Mouse (Mus musculus) heart, postnatal 0 days (tissue): Measurements from ENCODE around the gene Vamp3. TPM values are rescaled to one million over a fixed set of nuclear protein-coding genes. Genes with fewer than 3 reads are reported as not detected.

Experiments
- ATAC-seq: fragments of 200-750 bp; cut with Nextera tagmentation; 2 replicates; pipeline ENCODE4 v1.8.0; 2017; ENCODE audit warnings: low read depth, moderate number of reproducible peaks, moderate library complexity; ENCODE audit not compliant: insufficient read depth
- DNase-seq: peaks from one replicate; pipeline ENCODE4 v3.0.0-alpha.2; 2016; ENCODE audit warnings: low spot score
- H3K27ac ChIP-seq: fragments of 300-500 bp; sonication (generic); 2 replicates; pipeline ENCODE4 v1.5.1; 2014; ENCODE audit warnings: low read depth, mild to moderate bottlenecking
- H3K27me3 ChIP-seq: fragments of 300-500 bp; sonication (generic); 2 replicates; pipeline ENCODE4 v1.6.1; 2014; ENCODE audit warnings: low read length, mixed read lengths; ENCODE audit not compliant: control insufficient read depth, insufficient read depth
- H3K36me3 ChIP-seq: fragments of 300-500 bp; sonication (generic); replicated peaks from 2 replicates; pipeline ENCODE4 v1.6.1; 2014; ENCODE audit warnings: low read length, mixed read lengths; ENCODE audit not compliant: control insufficient read depth, insufficient read depth
- H3K4me1 ChIP-seq: fragments of 300-500 bp; sonication (generic); 2 replicates; pipeline ENCODE4 v1.6.1; 2014; ENCODE audit warnings: antibody characterized with exemption; ENCODE audit not compliant: control insufficient read depth, insufficient read depth
- H3K4me2 ChIP-seq: fragments of 300-500 bp; sonication (generic); 2 replicates; pipeline ENCODE4 v1.6.1; 2014; ENCODE audit warnings: low read depth, mild to moderate bottlenecking, low read length, moderate library complexity
- H3K4me3 ChIP-seq: fragments of 300-500 bp; sonication (generic); 2 replicates; pipeline ENCODE4 v1.5.1; 2014; ENCODE audit warnings: low read depth, low read length
- H3K9ac ChIP-seq: fragments of 300-500 bp; sonication (generic); replicated peaks from 2 replicates; pipeline ENCODE4 v1.6.1; 2014; ENCODE audit warnings: low read depth, low read length, mixed read lengths
- H3K9me3 ChIP-seq: fragments of 300-500 bp; sonication (generic); replicated peaks from 2 replicates; pipeline ENCODE4 v1.6.1; 2016; ENCODE audit warnings: low read length; ENCODE audit not compliant: control insufficient read depth
- CTCF ChIP-seq: IDR thresholded peaks from 2 replicates; pipeline ENCODE4 v1.5.1; 2016; ENCODE audit warnings: antibody characterized with exemption, control low read depth, low read depth
- EP300 ChIP-seq: IDR thresholded peaks from 2 replicates; pipeline ENCODE4 v1.6.1; 2016; ENCODE audit warnings: antibody characterized with exemption, low read depth
- WGBS: fragments of 180-500 bp; shearing (Covaris S2); extraction: QIAGEN DNeasy Blood & Tissue Kit; methylation state at CpG from one replicate; pipeline ENCODE4 v1.1.7; 2014; 5-methylcytosine and 5-hydroxymethylcytosine counted together
- polyA plus RNA-seq: library from polyadenylated mRNA; unstranded; fragments of >200 nt; fragmentation: Nextera tagmentation; extraction: Ambion mirVana; gene quantifications from 2 replicates; pipeline ENCODE4 v1.2.1, GENCODE M21; 2015
- total RNA-seq: library from RNA; depleted of rRNA; stranded (reverse); fragments of >200 nt; gene quantifications from 2 replicates; pipeline ENCODE4 v1.2.3, GENCODE M21; 2014; ENCODE audit warnings: low replicate concordance; rRNA removed

Vamp3 gene
- total and polyA plus RNA-seq, 2 experiments from 2014 or later, result 75.8 to 82.3 TPM

DNA sequence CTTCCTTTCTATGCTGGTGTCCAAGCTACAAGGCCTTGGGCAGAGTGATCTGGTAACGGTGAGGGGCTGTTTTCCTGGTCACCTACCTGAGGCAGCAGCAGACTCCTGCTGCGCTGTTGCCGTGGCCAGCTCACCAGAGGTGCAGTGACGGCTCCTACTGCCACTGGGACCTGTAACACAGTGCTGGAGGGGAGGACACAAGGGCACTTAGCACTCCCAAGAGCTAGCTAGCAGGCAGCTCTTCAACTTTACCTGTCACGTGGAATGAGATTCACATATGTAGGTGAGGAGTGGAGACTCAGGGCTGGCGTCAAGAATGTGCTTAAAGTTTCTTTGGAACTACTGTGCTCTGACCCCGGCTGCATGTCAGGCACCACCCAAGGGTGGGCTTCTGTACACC lies 47.4 kb downstream of the Vamp3 start:
- H3K4me3 ChIP-seq, result no peak overlapping the region
- WGBS, result 83% methylated on average over 7 of the region's 7 CpGs
- no peak overlapping the region for H3K9ac ChIP-seq
- no peaks in the 10 kb centered on the region for H3K4me1 ChIP-seq
- peaks cover 36% of the 10 kb centered on the region for H3K36me3 ChIP-seq
- H3K9me3 ChIP-seq, result no peaks in the 10 kb centered on the region
- DNase-seq, result no peak
- ATAC-seq, result no peak
- no peak overlapping the region for H3K27ac ChIP-seq
- H3K4me2 ChIP-seq, result no peak overlapping the region
- no peaks in the 10 kb centered on the region for H3K27me3 ChIP-seq
- TF ChIP-seq CTCF (no peak), EP300 (no peak)

DNA sequence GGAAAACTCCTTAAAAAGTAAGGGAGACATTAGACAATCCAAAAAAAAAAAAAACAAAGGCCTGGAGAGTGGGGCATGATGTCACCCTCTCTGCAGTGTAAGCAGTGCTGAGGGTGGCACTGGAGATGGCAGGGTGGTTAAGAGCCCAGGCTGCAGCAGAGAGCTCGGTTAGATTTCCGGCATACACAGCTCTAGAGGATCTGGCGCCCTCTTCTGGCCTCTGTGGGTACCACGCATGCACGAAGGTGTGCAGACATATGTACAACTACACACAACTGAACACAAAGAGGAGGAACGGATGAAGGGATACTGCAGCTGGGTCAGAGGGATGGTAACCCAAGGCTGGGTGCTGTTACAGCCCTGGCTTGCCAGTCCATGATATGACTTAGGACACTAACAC lies 50.8 kb downstream of the Vamp3 start:
- 59% methylated on average over 6 of the region's 6 CpGs for WGBS
- TF ChIP-seq EP300, result no peak
- TF ChIP-seq CTCF, result peak; percentile 35
- Histone ChIP-seq H3K9me3 (no peaks in the 10 kb centered on the region), H3K36me3 (peaks cover 24% of the 10 kb centered on the region), H3K9ac (no peak overlapping the region), H3K4me3 (no peak overlapping the region), H3K27me3 (no peaks in the 10 kb centered on the region), H3K4me1 (no peaks in the 10 kb centered on the region), H3K4me2 (no peak overlapping the region), H3K27ac (no peak overlapping the region)
- no peak for ATAC-seq
- DNase-seq, result no peak

DNA sequence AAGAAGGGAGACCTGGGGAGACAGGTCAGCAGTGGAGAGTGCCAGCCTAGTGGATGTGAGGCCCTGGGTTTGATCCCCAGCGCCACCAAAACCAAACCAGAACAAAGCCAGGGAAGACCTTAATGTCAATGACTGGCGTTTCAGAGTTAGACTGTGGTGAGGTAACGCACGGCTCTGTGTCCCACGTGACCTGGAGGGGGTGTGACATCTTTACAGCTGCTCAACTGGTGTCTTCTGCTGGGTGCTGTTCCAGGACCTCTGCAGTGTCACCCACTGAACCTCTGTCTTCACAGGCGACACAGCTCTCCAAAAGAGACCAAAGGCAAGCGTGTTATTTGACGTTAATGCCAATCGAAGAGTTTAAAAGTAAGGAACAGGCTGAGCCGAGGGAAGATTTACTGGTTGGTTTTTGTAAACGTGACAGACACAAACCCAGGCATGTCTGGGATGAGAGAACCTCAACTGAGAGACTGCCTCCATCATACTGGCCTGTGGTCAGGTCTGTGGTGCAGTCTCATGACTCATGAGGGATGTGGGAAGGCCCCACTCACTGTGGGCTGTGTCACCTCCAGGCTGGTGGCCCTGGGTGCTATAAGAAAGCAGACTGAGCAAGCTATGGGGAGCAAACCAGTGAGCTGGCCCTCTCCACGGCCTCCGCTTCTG lies 52.0 kb downstream of the Vamp3 start:
- Histone ChIP-seq H3K27ac (no peak overlapping the region), H3K27me3 (no peaks in the 10 kb centered on the region), H3K4me1 (no peaks in the 10 kb centered on the region), H3K4me2 (no peak overlapping the region), H3K9me3 (no peaks in the 10 kb centered on the region), H3K36me3 (peaks cover 24% of the 10 kb centered on the region), H3K4me3 (no peak overlapping the region), H3K9ac (no peak overlapping the region)
- DNase-seq (no peak), ATAC-seq (no peak)
- TF ChIP-seq CTCF (no peak), EP300 (no peak)
- 84% methylated on average over 13 of the region's 13 CpGs for WGBS

DNA sequence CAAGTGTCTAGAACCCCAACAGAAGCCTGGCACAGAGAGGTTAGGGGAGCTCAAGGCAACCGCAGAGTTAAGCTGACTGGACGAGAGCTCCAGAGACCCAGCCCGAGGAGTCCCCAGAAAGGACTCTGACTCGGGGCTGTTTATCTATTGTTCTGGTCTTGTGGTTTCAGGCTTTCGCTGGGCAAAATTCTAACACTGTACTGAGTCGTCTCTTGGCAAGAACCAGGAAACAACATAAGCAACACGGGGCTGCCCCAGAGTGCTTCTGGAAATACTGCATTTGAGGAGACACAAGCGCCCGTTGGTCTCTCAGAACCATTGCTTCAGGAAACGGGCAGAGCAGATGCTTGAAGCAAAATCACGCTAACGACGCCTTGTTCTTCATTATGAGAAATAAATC lies 56.4 kb downstream of the Vamp3 start:
- no peaks in the 10 kb centered on the region for H3K27me3 ChIP-seq
- no peak overlapping the region for H3K9ac ChIP-seq
- no peak overlapping the region for H3K4me3 ChIP-seq
- ATAC-seq (no peak), DNase-seq (no peak)
- WGBS, result 63% methylated on average over 13 of the region's 13 CpGs
- H3K36me3 ChIP-seq, result peaks cover 11% of the 10 kb centered on the region; the same call in 1 of the 2 replicates
- no peaks in the 10 kb centered on the region for H3K9me3 ChIP-seq
- TF ChIP-seq CTCF (no peak), EP300 (no peak)
- no peaks in the 10 kb centered on the region for H3K4me1 ChIP-seq
- no peak overlapping the region for H3K27ac ChIP-seq
- H3K4me2 ChIP-seq, result no peak overlapping the region

DNA sequence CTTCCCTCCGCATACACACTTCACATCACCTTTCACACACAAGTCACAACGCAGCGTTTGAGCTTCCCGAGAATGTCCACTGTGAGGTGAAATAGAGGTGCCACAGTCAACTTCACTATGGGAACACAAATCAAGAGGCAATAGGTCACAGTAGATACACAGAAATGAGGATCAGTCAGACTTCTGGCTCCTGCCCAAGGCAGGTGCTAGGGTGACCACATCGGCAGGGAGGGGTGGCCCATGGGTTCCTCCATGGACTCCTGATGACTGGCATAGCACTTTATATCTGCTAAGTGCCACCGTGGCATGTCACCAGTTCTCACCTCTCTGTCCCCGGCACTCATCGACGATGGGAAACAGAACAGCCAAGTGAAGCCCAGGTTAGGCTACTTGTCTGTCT lies 59.1 kb downstream of the Vamp3 start:
- WGBS, result 90% methylated on average over 9 of the region's 9 CpGs
- Histone ChIP-seq H3K9ac (no peak overlapping the region), H3K4me1 (no peaks in the 10 kb centered on the region), H3K4me2 (no peak overlapping the region), H3K9me3 (no peaks in the 10 kb centered on the region), H3K27me3 (no peaks in the 10 kb centered on the region), H3K4me3 (no peak overlapping the region), H3K36me3 (no peaks in the 10 kb centered on the region), H3K27ac (no peak overlapping the region)
- ATAC-seq, result no peak
- TF ChIP-seq EP300 (no peak), CTCF (no peak)
- no peak for DNase-seq

Other genes with a start within 250 kb of the Vamp3 start
- gene Errfi1, start 204.0 kb downstream of the Vamp3 start, total RNA-seq, result 16.0 and 33.7 TPM in 2 replicates
- 7.4 and 7.9 TPM in 2 replicates for gene Errfi1, start 204.0 kb downstream of the Vamp3 start, polyA plus RNA-seq
- gene Park7, start 143.5 kb downstream of the Vamp3 start, total RNA-seq, result 120 and 152 TPM in 2 replicates
- 322 and 333 TPM in 2 replicates for gene Park7, start 143.5 kb downstream of the Vamp3 start, polyA plus RNA-seq
- 2.0 and 3.5 TPM in 2 replicates for gene Tnfrsf9, start 143.4 kb downstream of the Vamp3 start, total RNA-seq
- 0.36 and 0.53 TPM in 2 replicates for gene Tnfrsf9, start 143.4 kb downstream of the Vamp3 start, polyA plus RNA-seq
- not detected in 2 replicates for gene Uts2, start 60.9 kb downstream of the Vamp3 start, total RNA-seq
- not detected in 2 replicates for gene Uts2, start 60.9 kb downstream of the Vamp3 start, polyA plus RNA-seq
- 14.4 and 28.7 TPM in 2 replicates for gene Per3, start 13.3 kb downstream of the Vamp3 start, total RNA-seq
- gene Per3, start 13.3 kb downstream of the Vamp3 start, polyA plus RNA-seq, result 13.4 and 17.3 TPM in 2 replicates
- not detected in 2 replicates for gene Gm13090, start 31.6 kb upstream of the Vamp3 start, total RNA-seq
- 0.26 TPM in 1 of 2 replicates, not detected in the other for gene Gm13090, start 31.6 kb upstream of the Vamp3 start, polyA plus RNA-seq